In genomic region chr17:34117421-34118112, GRCm38 (mm10) we compare ENCODE assay signal across 8 mouse cellular contexts. TPM values are rescaled to one million over a fixed set of nuclear protein-coding genes. Genes with fewer than 3 reads are reported as not detected.
DNase-seq lines count a peak whose midpoint lies in the region; ATAC-seq and TF ChIP-seq lines count a peak whose summit lies in the region.

No protein-coding gene starts in this region.

- H3K9me3 ChIP-seq in hindbrain, embryonic 14.5 days (ENCODE audit: control insufficient read depth, low read length): no peaks in the 10 kb centered on the region

- H3K4me1 ChIP-seq in bone marrow, adult 2 months (ENCODE audit: control insufficient read depth, insufficient read depth, low read length): no peaks in the 10 kb centered on the region; the same call in 1 of the 2 replicates
- H3K4me1 ChIP-seq in hindbrain, embryonic 14.5 days (replicated peaks; ENCODE audit: control insufficient read depth, insufficient read depth, low read length): peaks cover 13% of the 10 kb centered on the region

- peaks cover 63% of the 10 kb centered on the region for H3K36me3 ChIP-seq in hindbrain, embryonic 14.5 days (replicated peaks; ENCODE audit: control insufficient read depth, insufficient read depth)

- TF ChIP-seq POLR2A in bone marrow, adult 2 months (IDR thresholded peaks at IDR 0.05; ENCODE audit: borderline replicate concordance, control insufficient read depth, low read depth, low read length): no peak

- no peak for ATAC-seq in hindbrain, embryonic 14.5 days (ENCODE audit: low FRiP score)

- DNase-seq in left cerebral cortex, adult 2 months (ENCODE audit: extremely low spot score in 1 of 2, low spot score in 2 of 2): no peak
- DNase-seq in left cerebral cortex, postnatal 14 days (ENCODE audit: low spot score in 2 of 2): no peak
- no peak for DNase-seq in hindbrain, embryonic 14.5 days (ENCODE audit: low spot score)
- peak; percentile 70 for DNase-seq in naive thymus-derived CD4-positive, alpha-beta T cell, adult 2 months (ENCODE audit: low read depth)
- no peak for DNase-seq in cerebellum, adult 11 months
- no peak for DNase-seq in natural killer cell, adult 2 months (ENCODE audit: low spot score in 2 of 2)
- no peak for DNase-seq in kidney, adult 8-10 months

- intact Hi-C loops in left cerebral cortex, adult 2 months (cut with DNase I): loop anchor here (2.0 kb wide), 1 partner anchor 85 kb away; no protein-coding TSS in a partner anchor
- intact Hi-C loops in left cerebral cortex, postnatal 14 days (cut with DNase I): loop anchor here (5.0 kb wide), 1 partner anchor 80 kb away; the partner anchor contains the start of gene Col11a2

- H3K4me2 ChIP-seq in hindbrain, embryonic 14.5 days (replicated peaks): peak overlapping the region; percentile 94

- peak overlapping the region; percentile 88 for H3K9ac ChIP-seq in hindbrain, embryonic 14.5 days

- no peaks in the 10 kb centered on the region for H3K27me3 ChIP-seq in hindbrain, embryonic 14.5 days (ENCODE audit: control insufficient read depth, insufficient read depth, low read length)

- no peak for TF ChIP-seq CTCF in left cerebral cortex, adult 2 months (IDR thresholded peaks at IDR 0.05)
- TF ChIP-seq CTCF in bone marrow, adult 2 months (IDR thresholded peaks at IDR 0.05; ENCODE audit: control insufficient read depth, insufficient read depth, low read length): no peak

- 0% methylated on average over 5 of the region's 5 CpGs for WGBS in bone marrow, adult 2 months
- 0% methylated on average over 5 of the region's 5 CpGs for WGBS in hindbrain, embryonic 14.5 days

- peak overlapping the region; percentile 90 for H3K4me3 ChIP-seq in left cerebral cortex, adult 2 months
- H3K4me3 ChIP-seq in bone marrow, adult 2 months (replicated peaks; ENCODE audit: control insufficient read depth, low read depth, low read length): peak overlapping the region; percentile 93
- H3K4me3 ChIP-seq in hindbrain, embryonic 14.5 days (replicated peaks; ENCODE audit: low read length): peak overlapping the region; percentile 88

- H3K27ac ChIP-seq in left cerebral cortex, adult 2 months: peak overlapping the region; percentile 84; the same call in 1 of the 2 replicates
- peak overlapping the region; percentile 99; the same call in 1 of the 2 replicates for H3K27ac ChIP-seq in bone marrow, adult 2 months (ENCODE audit: control insufficient read depth, insufficient read depth, low read depth, low read length, poor library complexity)
- peak overlapping the region; percentile 86; the same call in 1 of the 2 replicates for H3K27ac ChIP-seq in hindbrain, embryonic 14.5 days

RNA-seq across cellular contexts. Expression of gene H2-DMa, which starts 1.8 kb away (rescaled TPM):
- total RNA-seq in left cerebral cortex, adult 2 months (2021): 10 to 100 TPM; 23.3 to 28.2 TPM
- 10 to 100 TPM; 25.8 to 29.1 TPM for total RNA-seq in left cerebral cortex, postnatal 14 days (2021)
- 14.2 and 38.5 TPM in 2 replicates for polyA plus RNA-seq in bone marrow, adult 2 months (2011; ENCODE audit: insufficient read depth, insufficient read length, low replicate concordance, missing spikeins)
- polyA plus RNA-seq in hindbrain, embryonic 14.5 days (2014; fragmentation: Nextera tagmentation; extraction: Ambion mirVana): 19.2 and 20.2 TPM in 2 replicates

RNA-seq across cellular contexts. Expression of gene Brd2, which starts 4.9 kb away (rescaled TPM):
- 100 to 1,000 TPM; 177 to 179 TPM for total RNA-seq in left cerebral cortex, adult 2 months (2021)
- total RNA-seq in left cerebral cortex, postnatal 14 days (2021): 100 to 1,000 TPM; 231 to 249 TPM
- 118 and 172 TPM in 2 replicates for polyA plus RNA-seq in bone marrow, adult 2 months (2011; ENCODE audit: insufficient read depth, insufficient read length, low replicate concordance, missing spikeins)
- 133 and 136 TPM in 2 replicates for polyA plus RNA-seq in hindbrain, embryonic 14.5 days (2014; fragmentation: Nextera tagmentation; extraction: Ambion mirVana)

RNA-seq across cellular contexts. Expression of gene H2-Oa, which starts 25.4 kb away (rescaled TPM):
- total RNA-seq in left cerebral cortex, adult 2 months (2021): under 1 TPM in 1 of 2 experiments, not detected in 1; 0.47 TPM
- total RNA-seq in left cerebral cortex, postnatal 14 days (2021): under 1 TPM in 1 of 2 experiments, not detected in 1; 0.32 TPM
- polyA plus RNA-seq in bone marrow, adult 2 months (2011; ENCODE audit: insufficient read depth, insufficient read length, low replicate concordance, missing spikeins): 3.9 and 6.3 TPM in 2 replicates
- 0.29 TPM in 1 of 2 replicates, not detected in the other for polyA plus RNA-seq in hindbrain, embryonic 14.5 days (2014; fragmentation: Nextera tagmentation; extraction: Ambion mirVana)

RNA-seq across cellular contexts. Expression of gene H2-DMb2, which starts 25.5 kb away (rescaled TPM):
- under 1 TPM; 0.56 to 0.59 TPM for total RNA-seq in left cerebral cortex, adult 2 months (2021)
- 1 to 10 TPM; 1.0 to 1.1 TPM for total RNA-seq in left cerebral cortex, postnatal 14 days (2021)
- 24.3 and 38.9 TPM in 2 replicates for polyA plus RNA-seq in bone marrow, adult 2 months (2011; ENCODE audit: insufficient read depth, insufficient read length, low replicate concordance, missing spikeins)
- 0.16 TPM in 1 of 2 replicates, not detected in the other for polyA plus RNA-seq in hindbrain, embryonic 14.5 days (2014; fragmentation: Nextera tagmentation; extraction: Ambion mirVana)

RNA-seq across cellular contexts. Expression of gene H2-DMb1, which starts 35.3 kb away (rescaled TPM):
- 1 to 10 TPM; 1.1 to 1.7 TPM for total RNA-seq in left cerebral cortex, adult 2 months (2021)
- 1 to 10 TPM; 1.1 to 1.6 TPM for total RNA-seq in left cerebral cortex, postnatal 14 days (2021)
- polyA plus RNA-seq in bone marrow, adult 2 months (2011; ENCODE audit: insufficient read depth, insufficient read length, low replicate concordance, missing spikeins): 42.1 and 59.8 TPM in 2 replicates
- 0.72 and 0.76 TPM in 2 replicates for polyA plus RNA-seq in hindbrain, embryonic 14.5 days (2014; fragmentation: Nextera tagmentation; extraction: Ambion mirVana)
